Mouse (Mus musculus) inflammation-experienced regulatory T-cells, adult 6 months (primary cell): Measurements from ENCODE around the gene Klhdc10. TPM values are rescaled to one million over a fixed set of nuclear protein-coding genes. Genes with fewer than 3 reads are reported as not detected.
"Not testable (repeated sequence)": the region's sequence is repeated elsewhere in the genome, so short reads cannot be mapped to it uniquely, and the experiment has no call there.

Source experiments
- ATAC-seq: one replicate; pipeline ENCODE4 v1.8.0; 2017
- polyA plus RNA-seq, 3 experiments: library from polyadenylated mRNA; unstranded; fragments of 100-300 nt; shearing (Covaris generic); gene quantifications; one replicate each; pipeline ENCODE4 v1.2.1; 2017

Gene Klhdc10
- 1 to 10 TPM in 2 of 3 experiments, under 1 TPM in 1; 0.94 to 3.8 (median 2.2) TPM for polyA plus RNA-seq

DNA sequence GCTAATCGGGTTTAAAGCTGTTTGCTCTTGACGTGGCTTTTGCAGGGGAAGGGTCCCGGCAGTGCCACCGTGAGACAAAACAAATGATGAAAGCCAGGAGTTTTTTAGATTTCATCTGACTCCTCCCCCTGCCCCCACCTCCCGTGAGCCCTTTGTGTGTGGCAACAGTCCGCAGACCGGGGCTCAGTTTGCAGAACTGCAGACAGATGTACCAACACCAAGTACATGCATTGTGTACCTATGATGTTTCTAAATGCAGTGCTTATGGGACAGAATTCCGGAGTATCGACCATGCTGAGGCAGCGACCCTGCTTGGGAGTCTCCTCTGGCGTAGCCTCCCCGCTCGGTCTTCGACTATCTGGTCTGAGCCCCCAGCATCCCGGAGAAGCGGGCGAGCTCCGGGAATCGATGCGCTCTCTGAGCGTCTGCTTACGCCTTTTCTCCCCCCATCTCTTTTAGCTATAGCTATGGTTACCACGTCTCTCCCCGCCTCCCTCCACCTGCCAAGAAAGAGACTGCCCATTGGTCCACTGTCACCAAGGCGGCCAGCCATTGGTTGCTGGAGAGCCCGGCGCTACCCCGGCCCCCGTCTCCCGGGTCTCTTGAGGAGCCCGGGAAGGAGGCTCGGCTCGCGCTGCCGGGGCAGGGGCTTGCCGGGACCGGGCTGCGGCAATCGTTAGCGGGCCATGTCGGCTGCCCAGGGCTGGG, at the start of gene Klhdc10:
Gene Klhdc10 (plus strand): TSS at position 561 of the 708 bp plus-strand sequence.
- peak; percentile 94 for ATAC-seq

DNA sequence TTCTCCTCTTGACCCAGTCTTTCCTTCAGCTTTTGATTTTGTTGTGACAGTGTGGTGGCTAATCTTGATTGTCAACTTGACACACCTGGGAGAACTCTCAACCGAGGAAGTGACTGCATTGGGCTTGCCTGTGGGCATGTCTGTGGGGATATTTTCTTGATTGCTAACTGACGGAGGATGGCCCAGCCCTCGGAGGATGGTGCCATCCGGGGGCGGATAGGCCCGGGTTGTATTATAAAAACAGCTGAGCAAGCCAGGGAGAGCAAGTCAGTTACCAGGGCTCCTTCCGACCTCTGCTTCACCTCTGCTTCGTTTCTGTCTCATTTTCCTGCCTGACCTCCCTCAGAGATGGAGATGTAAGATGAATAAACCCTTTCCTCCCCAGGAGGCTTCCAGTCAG, 48.9 kb upstream of the Klhdc10 start:
- peak; percentile 71 for ATAC-seq

DNA sequence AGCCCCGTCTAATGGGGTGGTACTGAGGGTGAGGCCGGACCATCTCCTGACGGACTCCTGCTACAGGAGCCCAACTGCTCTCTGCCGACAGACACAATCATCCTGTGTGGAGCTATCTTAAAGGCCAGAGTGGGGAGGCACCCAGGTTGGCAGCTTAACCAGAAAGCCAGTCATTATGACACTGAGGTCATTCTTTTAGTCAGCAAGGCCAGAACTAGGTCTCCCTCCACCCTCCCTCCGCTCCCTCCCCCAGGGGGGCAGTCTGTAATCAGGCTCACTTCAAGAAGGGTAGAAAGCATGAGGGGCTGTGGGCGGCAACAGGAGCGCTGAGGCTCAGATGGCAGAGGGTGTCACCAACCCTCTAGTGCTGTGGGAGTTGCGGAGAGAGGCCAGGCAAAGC, 48.0 kb upstream of the Klhdc10 start:
- ATAC-seq, result no peak

DNA sequence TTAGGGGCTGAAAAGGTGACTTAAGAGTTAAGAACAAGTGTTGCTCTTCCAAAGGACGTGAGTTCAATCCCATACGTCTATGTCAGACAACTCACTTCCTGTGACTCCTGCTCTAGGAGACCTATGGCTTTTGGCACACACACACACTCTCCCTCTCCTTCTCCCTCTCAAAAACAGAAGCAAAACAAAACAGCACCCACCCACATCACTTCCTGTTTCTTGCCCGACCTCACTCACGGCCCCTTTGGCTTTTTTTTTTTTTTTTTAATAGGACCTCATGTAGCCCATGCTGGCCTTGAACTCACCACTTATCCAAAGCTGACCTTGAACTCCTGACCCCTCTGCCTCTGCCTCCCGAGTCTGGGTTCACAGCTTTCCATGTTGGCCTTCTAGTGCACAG, 46.9 kb upstream of the Klhdc10 start:
- ATAC-seq, result peak; percentile 44

DNA sequence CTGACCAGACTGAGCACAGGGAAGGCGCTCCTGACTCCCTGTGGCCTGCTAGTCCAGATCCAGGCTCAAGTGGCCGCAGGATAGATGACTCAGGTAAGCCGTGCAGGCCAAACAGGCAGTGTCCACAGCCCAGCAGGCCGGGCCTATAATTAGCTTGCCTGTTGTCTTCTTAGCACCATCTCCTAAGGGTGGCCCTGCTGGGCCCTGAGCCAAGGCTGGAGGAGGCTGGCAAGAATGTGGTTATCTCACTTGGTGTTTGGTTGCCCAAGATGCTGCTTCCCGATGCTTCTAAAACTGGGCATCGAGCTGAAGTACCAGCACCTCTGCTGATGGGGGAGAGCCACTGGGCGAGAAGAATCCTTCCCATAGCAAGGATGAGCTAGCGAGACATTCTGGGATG, 46.0 kb upstream of the Klhdc10 start:
- no peak for ATAC-seq

DNA sequence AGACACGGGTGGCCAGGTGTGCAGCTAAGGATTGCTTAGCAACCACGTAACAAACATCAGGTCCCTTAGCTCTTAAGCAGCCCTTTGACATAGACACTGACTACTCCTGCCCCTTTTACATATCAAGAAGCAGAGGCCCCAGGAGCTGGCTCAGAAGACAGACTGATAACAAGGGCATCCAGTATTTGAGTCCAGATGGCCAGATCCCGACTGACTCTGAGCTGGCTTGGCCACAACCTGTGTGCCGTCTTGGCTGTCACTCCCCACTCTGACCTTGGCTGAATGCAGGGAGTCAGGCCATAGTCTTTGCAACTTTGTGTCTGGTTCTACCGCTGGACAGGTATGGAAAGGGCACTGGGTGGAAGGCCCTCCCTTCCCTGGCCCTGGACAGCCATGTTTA, 45.5 kb upstream of the Klhdc10 start:
- ATAC-seq, result no peak

DNA sequence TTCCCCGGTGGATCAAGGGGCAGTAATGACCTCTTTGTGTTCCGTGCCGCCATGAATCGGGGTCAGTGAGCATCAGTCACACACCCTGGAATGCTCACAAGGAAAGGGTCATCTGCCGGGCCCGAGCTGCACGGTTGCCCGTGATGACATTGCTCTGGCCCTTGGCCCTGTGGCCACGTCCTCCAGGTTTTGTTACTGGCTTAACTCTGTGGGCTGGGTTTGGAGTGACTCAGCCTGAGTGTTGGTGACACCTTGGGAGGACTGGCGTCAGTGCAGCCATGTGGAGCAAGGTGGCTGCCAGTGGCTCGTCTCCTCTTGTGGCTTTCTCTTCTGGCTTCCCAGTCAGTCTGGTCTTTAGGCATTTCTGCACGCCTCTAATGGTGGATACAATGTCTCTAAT, 45.0 kb upstream of the Klhdc10 start:
- ATAC-seq, result no peak

DNA sequence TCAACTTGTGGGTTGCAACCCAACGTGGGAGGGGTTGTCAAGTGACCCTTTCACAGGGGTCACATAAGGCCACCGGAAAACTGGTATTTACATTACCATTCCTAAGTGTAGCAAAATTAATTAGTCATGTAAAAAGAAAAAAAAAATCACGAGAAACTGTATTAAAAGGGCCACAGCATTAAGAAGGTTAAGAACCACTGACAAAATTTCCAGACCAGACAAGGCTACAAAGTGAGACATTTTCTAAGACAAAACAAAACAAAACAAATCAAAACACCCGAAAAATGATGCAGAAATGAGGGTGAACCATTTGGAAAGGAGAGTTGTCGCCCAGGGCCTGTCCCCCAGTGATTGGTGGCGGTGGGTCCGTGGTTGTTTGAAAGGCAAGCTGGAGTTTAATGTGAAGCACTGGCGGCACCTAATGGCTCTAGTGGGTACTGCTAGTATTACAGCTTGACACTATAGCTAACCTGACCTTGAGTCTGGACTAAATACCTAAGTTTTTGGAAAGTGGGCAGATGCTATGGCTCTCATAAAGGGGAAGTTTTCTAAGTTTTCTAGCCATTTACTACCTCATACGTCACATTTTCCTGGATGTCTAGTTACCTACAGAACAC, 44.0 kb upstream of the Klhdc10 start:
- ATAC-seq, result peak; percentile 71

DNA sequence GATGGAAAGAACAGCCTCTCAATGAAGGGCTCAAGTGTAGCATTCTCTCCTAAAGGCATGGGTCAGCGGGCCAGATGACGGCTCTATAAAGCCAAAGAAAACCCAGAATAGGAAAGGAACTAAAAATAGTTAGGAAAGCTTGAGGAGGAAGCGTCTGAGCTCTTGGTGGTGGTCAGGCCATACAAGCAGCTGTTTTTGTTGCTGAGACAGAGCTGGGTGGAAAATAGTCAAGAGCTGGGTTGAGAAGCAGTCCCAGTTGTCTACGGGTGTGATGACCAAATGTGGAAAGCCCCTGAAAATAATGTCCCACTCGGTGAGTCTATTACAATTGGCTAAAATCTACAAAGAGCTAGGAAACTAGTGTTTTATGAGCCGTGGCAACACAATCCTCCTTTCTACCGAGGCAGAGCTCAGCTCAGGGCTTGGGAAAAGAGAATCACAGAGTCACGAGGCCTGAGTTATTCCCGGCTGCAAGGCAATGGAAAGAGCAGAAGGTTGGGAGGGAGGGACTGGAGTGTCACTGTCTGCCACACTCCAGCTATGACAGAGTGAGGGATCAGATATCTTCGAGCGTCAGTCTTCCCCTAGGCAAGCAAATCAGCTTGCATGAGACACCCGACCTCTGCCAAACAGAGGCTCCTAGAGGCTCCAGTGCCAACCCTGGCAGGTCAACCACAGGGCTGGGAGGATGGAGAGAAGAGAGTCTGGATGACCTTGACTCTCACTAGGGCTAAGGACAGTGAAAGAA, 41.7 kb upstream of the Klhdc10 start:
- no peak for ATAC-seq

DNA sequence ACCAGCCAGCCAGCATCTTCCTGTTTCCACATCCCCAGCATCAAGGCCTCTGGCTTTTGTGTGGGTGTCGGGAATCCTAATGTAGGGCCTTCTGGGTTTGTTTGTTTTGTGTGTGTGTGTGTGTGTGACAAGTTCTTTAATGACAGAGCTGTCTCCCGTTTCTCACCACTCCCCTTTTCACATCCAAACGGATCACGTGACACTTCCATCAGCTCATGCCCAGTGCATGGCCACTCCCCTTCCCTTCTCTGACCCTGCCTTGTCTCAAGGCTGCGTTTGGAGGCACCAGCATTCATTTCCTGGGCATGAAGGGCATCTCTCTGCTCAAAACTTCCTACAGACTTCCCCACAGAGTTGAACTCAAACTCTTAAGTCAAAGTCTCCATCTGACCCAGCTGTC, 37.9 kb upstream of the Klhdc10 start:
- ATAC-seq, result no peak

DNA sequence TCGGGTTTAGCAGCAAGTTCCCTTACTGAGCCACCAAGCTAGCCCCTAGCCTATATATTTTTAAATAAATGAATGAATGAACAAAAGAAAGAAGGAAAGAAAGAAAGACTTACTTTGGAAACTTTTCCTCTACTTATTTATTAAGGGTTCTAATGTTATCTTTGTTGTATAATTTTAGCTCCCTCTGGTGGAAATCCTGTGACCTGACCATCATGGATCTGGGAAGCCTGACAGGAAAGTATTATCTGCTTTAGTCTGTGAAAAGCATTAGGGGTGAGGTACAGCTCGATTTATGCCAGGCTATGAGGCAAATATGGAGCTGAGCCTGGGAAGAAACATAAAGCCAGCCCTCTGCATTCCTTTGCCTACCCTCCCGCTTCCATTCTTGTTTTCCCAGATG, 32.4 kb upstream of the Klhdc10 start:
- ATAC-seq, result no peak

DNA sequence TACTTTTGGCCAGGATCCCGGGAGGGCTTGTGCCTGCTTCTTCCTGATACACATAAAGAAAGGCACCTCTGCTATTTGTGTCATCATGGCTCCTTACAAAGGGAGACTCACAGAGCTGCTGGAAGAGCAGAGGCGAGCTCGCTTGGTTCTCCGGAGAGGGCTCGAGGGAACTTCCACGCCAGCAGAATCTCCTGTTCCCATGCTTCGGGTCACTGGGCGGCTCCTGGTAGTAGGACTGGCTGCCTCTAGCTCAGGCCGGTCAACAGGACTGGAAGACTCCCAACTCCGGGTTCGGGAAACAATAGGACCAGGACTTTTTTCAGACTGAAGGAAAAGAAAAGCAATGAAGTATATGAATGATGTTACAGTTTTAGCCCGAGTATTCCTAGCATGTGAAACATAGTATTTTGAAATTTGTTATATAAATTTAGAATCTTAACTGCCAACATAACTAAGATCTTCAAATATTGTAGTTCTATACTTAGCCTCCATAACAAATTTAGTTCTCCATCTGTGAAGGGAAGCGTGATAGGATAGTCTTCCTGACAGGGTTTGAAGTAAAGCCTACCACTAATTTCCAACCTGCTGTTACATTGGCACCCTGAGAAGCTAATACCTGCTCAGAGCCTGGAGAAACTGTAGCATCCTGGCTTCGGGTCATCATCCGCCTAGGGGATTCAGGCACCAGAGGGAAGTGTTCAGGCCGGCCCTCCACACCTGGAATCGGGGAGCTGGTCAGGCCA, 28.9 kb upstream of the Klhdc10 start:
- ATAC-seq, result no peak

DNA sequence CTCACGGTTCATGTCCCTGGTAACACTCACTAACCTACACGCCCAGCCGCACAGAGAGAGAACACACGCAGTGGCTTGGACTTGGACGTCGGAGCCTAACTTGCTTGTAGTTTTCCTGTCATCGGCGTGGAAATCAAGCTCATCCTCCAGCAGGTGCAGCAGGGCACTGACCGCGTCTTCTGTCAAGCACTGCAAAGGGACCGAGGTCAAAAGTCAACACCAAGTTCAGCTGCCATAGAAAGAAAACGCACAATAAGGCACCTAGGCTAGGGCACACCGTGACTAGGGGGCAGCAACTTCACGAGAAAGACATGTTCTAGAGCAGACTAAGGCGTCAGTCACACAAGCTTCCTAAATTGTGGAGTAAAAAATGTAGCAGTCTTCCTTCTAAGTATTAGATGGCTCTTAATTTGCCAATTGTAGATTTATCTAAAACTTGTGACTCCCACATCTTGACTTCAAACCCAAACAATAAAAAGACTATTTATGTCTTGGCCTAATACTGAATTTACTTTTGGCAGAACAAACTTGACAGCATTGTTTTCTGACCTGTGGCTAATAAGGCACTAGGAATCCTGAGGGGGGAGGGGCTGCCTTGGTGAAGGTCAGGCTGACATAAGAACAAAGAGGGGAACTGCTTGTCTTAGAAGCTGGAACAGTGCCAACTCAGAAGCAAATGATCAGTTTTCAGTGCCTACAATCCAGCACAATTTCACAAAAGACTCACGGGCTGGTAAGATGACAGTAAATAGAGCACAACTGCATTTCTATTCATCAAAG, 26.7 kb upstream of the Klhdc10 start:
- ATAC-seq, result no peak

DNA sequence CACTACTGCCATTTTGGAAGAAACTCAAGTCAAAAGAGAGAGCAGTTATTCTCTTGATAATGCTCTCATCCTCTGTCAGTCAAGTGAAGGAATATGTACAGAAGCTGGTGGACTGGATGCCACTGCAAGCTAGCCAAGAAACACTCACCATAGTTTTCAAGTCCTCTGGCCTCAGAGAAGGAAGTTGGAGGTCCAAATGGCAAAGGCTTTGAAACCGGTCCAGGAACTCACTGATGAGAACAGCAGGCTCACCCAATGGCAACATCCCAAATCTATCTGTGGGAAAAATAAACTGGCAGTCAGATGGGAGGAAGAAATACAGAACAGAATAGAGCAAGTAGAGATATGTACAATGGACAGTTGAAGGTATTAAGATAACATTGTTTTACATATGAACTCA, 25.9 kb upstream of the Klhdc10 start:
- ATAC-seq, result no peak

DNA sequence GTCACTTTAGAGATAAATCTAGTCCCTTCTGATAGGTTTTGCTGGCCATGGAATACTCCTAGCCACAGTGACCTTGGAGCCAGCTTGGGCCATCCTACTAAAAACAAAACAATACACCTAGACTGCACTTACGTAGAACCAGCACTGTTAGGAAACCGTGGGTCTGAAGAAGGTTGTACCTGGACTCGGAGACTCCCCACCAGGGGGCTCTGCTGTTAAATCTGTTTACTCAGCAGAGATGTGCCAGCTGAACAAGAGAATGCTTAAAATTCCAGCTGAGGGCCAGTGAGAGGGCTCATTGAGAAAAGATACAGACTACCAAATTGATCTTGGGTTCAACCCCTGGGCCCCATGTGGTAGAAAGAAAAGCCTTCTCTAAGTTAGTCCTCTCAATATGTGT, 20.6 kb upstream of the Klhdc10 start:
- no peak for ATAC-seq

DNA sequence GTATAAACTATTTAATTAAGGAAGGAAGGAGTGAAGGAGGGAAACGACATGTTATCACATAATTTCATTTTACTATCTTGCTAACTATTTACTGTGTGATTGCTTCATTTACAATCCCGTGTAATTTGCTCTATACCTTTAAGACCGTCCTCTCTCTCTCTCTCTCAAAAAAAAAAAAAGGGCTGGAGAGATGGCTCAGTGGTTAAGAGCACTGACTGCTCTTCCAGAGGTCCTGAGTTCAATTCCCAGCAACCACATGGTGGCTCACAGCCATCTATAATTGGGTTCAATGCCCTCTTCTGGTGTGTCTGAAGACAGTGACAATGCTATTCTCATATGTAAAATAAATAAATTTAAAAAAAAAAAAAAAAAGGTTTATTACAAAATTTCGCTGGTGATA, 11.4 kb upstream of the Klhdc10 start:
- ATAC-seq, result not testable (repeated sequence)

DNA sequence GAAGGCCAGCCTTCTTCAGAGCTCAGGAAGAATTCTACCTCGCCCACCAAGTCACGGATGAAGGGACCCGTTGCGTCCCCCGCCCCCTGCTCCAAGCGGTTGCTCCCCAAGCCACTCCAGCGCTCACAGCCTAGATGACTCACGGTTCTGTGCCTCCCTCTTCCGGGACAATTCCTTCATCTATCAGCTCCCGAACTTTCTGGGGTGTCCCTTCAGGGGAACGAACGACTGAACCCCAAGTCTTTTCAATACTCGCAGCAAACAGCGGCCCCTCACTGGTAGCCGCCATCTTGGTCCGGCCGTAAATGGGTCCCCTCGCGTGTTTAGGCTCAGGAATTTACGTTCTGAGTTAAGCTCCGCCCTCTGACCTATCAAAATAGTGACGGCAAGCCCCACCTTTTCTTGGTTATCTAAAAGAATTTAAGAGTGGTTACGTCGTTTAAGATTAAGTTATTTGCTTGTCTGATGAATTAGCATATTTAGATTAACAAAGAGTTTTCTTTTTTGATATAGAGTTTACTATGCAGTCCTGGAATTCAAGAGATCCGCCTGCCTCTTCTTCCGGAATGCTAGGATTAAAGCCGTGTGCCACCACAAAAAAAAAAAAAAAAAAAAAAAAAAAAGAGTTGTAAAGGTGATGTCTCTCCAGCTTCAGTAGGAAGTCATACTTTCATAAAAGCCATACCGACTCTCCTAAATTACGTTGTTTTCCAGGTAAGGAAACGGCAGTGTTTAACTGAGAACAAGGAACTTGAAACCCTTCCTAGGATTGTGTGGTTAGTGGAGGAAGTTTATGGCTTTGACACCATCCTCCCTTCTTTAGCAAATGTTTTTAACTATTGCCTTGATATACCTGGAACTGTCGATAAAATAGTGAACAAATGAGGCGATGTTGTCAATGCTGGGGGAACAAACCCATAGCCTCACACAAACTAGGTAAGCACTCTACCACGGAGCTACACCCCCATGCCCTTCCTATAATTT, 10.7 kb upstream of the Klhdc10 start, which contains the start of gene Zc3hc1:
Gene Zc3hc1 (minus strand): TSS at position 315 of the 984 bp plus-strand sequence.
- ATAC-seq, result peak; percentile 99

DNA sequence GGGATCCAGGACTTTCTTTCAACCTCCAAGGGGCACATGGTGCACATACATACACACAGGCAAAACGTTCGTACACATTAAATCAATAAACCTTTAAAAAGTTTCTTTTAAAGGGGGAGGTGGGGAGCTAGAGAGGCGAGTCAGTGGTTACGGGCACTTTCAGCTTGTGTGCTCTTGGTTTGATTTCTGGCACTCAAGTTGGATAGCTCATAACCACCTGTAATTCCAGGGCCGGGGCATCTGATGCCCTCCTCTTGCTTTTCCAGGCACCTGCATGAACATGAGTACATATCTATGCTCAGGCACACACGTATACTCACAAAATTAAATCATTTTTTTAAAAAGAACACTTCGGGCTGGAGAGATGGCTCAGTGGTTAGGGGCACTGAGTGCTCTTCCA, 9.7 kb upstream of the Klhdc10 start:
- no peak for ATAC-seq

DNA sequence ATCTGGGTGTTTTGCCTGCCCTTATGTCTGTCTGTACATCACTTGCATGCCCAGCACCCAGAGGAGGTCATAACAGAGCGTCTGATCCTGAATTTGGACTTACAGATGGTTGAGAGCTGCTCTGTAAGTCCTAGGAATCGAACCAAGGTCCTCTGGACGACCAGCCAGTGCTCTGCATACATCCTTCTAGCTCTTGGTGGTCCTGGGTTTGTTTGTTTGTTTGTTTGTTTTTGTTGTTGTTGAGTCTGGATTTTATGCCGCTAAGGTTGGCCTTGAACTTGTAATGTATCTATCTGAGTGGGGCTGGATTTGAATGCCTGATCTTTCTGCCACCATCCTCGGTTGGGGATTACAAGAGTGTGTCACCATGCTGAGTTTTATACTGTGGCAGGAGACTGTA, 1.5 kb upstream of the Klhdc10 start:
- ATAC-seq, result no peak

DNA sequence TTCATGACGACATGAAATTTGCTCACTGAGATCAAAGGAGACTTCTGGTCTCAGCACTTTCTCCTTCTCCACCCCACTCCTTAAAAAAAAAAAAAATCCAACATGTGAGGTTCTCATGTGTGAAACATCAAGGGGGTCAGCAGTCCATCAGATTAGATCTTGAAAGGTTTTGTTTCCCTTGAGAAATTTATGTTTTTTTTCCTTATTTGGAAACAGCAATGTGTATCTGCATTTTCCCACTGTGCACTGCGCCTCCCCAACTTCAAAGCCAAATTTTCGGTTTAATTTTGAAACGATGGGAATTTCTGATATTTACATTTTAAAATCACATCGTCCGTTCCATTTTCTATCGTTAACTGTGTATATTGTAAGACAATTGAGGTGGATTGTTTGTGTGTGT, 952 bp upstream of the Klhdc10 start:
- ATAC-seq, result no peak

DNA sequence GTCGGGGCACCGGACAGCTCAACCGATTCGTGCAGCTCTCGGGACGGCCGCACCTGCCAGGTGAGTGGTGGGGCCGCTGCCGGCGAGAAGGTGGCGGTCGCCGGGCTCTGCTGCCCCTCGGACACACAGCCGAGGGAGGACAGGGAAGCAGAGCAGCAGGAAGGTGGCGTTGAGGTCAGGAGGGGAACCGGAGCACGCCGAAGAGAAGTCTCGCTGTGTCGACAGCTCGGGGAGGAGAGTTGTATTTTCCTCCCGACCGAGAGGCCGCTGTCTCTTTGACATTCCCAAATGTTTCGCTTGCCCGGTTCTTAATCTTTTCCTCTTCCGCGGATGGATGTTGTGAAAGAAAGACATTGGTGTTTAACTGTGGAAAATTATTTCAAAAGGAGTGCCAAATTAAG, 423 bp downstream of the Klhdc10 start:
- ATAC-seq, result peak; percentile 8
